Mouse (Mus musculus) hindlimb bud, embryonic 11.5 days (tissue): ENCODE results near the gene Arpc5.

ENCODE experiments used
- DNase-seq: peaks from one replicate; pipeline ENCODE4 v3.0.0-alpha.2; 2012; ENCODE audit warnings: low read depth, low spot score; ENCODE audit errors: extremely low spot score

Gene Arpc5

GRCm38 (mm10) chr1:152810533-152811439 is 44.4 kb downstream of the Arpc5 start:
- no peak for DNase-seq

- no peak for DNase-seq
Observed at GRCm38 (mm10) chr1:152815265-152815701, 48.9 kb downstream of the Arpc5 start.

DNA sequence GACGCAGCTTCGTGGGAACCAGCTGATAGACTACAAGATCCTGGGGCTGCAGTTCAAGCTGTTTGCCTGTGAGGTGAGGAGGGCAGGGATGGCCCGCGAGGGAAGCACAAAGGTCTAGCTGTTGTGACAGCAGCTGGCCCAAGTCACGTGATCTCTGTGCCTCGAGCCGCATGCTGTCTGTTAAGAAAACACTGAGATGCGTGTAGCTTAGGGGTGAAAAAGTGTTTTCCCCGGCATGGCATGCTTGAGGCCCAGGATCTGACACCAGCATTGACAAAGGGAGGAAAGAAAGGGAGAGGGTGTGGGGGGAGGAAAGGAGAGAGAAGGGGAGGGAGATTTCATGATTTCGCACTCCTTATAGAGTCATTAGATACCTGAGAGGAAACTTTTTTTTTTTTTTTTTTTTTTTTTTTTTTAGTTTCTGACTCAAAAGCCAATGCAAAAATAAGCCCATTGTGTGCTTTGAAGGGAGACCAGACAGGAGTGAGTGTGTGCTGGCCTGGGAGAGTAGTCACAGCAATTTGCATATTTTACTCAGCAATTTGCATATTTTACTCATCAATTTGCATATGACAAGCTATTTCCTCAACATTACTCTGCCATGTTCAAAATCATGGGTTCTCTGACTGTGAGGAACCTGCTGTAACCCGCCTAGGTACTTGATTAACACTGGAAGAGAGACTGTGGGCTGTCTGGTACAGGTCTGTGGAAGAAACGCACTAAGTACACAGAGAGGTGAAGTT is 50.9 kb downstream of the Arpc5 start:
- DNase-seq, result no peak

GRCm38 (mm10) chr1:152817794-152818193 is 51.5 kb downstream of the Arpc5 start:
- no peak for DNase-seq

DNA sequence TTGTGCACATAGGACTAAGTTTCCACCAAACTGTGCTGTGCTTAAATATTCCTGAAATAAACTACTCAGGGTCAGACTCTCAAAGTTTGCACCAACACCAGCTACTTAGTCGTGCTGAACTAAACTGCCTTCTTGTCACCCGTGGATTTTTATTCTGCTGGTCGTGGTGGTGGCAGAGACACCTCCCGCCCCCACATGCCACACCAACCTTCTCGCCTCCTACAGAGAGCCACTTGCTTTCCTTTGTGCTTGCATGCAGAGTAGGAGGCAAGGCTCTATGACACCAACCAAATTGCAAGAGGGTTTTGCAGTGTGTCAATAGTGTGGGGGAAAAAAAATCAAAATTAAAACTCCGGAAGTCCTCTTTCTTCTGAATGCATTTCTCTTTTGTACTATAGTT is 53.2 kb downstream of the Arpc5 start:
- DNase-seq, result no peak

DNA sequence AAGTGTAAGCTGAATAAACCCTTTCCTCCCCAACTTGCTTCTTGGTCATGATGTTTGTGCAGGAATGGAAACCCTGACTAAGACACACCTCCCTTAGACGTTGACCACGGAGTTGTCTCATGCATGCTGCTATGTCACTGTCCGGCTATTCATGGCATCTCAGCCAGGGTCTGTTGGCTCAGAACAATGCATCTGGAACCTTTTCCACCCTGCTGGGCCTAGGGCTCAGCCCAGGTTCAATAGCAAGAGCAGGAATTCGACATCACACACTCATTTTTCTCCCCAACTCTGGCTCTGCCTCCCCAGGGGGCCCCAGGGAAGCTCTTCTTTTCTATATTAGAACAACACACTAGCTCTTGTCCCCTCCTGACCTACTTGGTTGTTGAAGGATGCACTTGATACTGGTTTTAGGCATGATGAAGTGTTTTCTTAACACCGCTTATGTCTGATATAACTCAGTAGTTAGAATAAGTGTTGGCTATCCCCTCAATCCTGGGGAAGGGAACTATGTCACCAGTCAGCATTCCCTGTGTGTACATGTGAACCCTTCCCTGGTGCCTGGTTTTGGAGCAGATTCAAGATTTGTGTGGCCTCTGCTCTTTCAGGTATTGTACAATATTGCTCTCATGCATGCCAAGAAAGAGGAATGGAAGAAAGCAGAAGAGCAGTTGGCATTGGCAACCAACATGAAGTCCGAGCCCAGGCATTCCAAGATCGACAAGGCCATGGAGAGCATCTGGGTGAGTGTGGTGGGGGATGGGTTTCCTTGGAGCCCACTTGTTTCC is 54.8 kb downstream of the Arpc5 start:
- DNase-seq, result no peak

DNA sequence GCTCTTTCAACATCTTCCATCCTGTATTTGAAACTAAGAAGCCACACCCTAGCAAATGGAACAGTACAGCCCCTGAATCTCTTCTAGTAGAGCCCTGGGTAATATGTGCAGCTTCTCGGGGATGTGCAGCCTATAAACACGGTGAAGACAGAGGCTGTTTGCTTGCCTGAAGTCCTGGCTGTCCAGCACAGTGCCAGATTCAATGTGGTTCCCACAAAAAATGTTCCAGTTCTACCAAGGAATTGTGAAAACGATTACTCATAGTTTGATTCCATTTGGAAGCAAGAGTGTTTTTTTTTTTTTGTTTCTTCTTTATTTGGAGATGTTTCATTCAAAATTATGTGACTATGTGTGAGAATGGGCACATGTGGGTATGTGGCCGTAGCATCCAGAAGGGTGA is 55.4 kb downstream of the Arpc5 start:
- DNase-seq, result no peak

GRCm38 (mm10) chr1:152824206-152824605 is 57.9 kb downstream of the Arpc5 start:
- DNase-seq, result no peak
